Mouse (Mus musculus) spleen, postnatal 14 days (tissue): ENCODE data around the gene Cyp2b10.
A peak's percentile ranks its signal among the peaks of the same experiment; 100 is the strongest.
"Not testable (repeated sequence)": the region's sequence is repeated elsewhere in the genome, so short reads cannot be mapped to it uniquely, and the experiment has no call there.

ENCODE experiments used
- DNase-seq, 2 experiments: peaks; one replicate each; pipeline ENCODE4 v3.0.0; 2021 to 2022; ENCODE audit warnings: low spot score in 2 of 2

Cyp2b10 gene

GRCm38 (mm10) chr7:25897411-25897810 lies at the start of gene Cyp2b10:
TSS of gene Cyp2b10 (plus strand) at chr7:25897620.
- no peak for DNase-seq

DNA sequence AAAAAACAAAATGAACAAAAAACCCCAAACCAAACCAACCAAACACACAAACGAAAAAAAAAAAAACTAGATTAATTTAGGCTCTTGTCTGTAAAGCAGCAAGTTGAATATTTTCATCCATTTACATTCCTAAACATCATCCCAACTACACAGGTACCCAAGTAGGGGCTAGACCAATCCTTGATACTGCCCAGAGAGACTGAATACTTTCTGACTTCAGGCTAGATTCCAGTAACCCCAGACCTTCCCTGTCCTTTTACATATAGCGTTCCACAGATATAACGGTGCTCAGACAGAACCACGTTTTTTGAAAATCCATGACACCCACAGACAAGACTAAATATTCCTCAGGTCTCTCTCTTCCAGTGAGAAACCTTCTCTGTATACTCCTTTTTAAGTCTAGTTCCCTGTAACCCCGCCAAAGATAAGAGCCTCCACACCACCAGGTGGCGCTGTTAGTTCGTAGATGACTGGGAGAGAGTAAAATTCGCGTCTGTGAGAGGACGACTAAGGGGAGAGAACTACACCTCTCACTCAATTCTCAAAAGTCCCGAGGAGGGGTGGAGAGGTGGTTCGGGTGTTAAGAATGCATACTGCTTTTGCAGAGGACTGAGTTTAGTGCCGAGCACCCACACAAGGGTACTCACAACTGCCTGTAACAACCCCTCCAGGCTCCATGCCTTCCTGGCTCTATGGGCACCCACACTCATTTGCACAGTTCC lies 49.5 kb upstream of the Cyp2b10 start:
- DNase-seq: peak; percentile 56 to 73

GRCm38 (mm10) chr7:25848444-25848812 lies 49.0 kb upstream of the Cyp2b10 start:
- no peak for DNase-seq

GRCm38 (mm10) chr7:25855082-25855481 lies 42.3 kb upstream of the Cyp2b10 start:
- DNase-seq: peak; percentile 20 to 31

DNA sequence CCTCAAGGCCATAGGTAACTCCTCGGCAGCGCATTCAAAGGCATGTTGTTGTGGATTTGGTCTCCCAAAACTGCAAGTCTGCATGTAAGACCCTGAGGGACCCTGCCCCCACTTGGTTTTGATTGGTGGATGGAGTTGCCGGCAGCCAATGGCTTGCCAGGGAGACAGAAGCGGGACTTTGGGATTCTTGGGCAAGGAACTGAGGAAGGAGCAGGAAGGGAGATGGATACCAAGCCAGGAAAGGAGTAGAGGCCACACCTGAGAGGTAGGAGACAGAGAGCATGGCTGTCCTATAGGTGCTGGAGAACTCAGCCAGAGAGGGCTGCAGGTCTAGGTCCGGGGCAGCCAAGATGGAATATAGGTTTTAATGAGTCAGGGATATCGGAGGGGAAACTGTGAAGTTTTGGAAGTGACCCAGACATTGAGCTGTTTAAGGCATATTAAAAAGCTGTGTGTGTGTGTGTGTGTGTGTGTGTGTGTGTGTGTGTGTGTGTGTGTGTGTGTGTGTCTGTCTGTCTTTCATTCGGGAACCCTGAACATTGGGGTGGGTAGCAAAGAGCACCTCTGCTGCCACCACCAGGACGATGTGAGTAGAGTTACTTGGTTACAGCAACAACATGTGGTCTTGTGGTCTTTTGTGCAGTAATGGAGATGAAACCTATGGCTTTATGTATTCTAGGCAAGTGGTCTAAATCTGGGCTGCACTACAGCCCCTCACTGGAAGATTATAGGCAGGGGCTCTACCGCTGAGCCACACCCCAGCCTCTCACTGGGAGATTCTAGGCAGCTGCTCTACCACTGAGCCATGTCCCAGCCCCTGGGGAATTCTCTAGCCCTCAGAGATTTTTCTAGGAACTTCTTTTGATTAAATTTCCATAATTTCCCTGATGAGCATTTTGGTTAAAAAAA lies 37.2 kb upstream of the Cyp2b10 start:
- DNase-seq: no peak

GRCm38 (mm10) chr7:25862365-25862764 lies 35.1 kb upstream of the Cyp2b10 start:
- no peak for DNase-seq

DNA sequence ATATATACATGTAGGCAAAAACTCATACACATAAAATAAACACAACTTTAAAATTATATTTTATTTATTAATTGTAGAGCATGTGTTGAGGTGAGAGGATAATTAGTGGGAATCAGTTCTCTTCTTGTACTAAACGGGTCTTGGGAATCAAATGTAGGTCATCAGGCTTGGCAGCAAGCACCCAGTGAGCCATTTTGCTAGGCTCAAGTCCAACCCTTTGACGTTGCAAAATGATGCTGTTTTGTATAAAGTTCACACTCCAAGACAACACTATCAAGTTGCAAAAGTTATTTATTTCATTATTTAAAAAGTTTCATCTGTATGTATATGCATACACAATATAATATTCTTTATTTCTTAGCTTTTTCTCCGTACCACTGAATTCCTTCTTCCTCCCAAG lies 33.7 kb upstream of the Cyp2b10 start:
- no peak for DNase-seq

- DNase-seq: no peak
Measured at GRCm38 (mm10) chr7:25864861-25865260, 32.6 kb upstream of the Cyp2b10 start.

DNA sequence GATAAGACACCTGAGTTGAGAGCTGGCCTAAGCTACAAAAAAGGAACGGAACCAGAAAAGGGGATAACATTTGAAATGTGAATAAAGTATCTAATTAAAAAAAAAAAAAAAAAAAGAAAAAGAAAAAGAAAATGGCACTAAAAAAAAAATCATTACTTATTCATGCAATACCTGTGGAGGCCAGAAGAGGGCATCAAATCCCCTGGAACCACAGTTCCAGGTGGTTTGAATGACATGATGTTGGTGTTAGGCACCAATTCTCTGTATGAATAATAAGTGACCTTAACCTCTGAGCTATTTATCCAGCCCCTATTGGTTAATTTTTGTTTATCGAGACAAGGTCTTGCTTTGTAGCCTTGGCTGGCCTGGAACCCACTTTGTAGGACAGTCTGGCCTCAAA lies 27.6 kb upstream of the Cyp2b10 start:
- DNase-seq: no peak

DNA sequence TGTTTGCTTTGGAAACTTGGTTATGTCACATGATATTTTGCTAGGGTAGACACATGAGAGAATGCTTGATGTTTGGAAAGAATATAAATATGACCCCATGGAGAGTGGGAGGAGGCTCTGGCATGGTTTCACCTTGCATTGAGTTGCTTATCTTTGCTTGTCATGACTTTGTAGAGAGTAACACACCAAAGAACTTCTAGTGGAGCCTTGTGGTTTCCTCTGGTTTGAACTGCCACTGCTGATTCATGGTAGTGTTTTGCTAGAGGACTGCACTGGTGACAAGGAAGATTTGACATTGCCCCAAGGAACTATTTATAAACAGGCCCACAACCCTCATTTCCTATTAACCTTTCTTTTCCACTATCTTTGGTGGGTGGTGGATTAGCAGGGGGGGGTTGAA lies 24.8 kb upstream of the Cyp2b10 start:
- no peak for DNase-seq

- no peak for DNase-seq
Measured at GRCm38 (mm10) chr7:25878735-25879134, 18.7 kb upstream of the Cyp2b10 start.

DNA sequence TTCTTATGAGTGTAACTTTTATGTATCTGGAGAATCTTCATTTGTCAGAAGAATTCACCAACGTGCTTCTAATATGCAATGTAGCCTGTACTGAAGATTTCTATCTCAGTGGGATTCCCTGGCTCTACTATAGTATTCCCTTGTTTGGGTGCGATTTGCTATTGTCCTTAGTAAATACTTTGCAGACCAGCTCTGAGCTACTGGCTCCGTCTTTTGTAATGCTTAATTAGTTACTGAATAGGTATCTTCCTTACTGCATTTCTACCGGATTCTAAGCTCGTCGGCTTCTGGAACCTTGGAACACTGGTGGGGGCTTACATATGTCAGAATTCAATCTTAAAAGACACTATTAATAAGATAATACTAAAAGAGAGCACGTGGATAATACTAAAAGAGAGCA lies 16.7 kb upstream of the Cyp2b10 start:
- DNase-seq: not testable (repeated sequence)

GRCm38 (mm10) chr7:25884272-25884671 lies 13.1 kb upstream of the Cyp2b10 start:
- DNase-seq: no peak

DNA sequence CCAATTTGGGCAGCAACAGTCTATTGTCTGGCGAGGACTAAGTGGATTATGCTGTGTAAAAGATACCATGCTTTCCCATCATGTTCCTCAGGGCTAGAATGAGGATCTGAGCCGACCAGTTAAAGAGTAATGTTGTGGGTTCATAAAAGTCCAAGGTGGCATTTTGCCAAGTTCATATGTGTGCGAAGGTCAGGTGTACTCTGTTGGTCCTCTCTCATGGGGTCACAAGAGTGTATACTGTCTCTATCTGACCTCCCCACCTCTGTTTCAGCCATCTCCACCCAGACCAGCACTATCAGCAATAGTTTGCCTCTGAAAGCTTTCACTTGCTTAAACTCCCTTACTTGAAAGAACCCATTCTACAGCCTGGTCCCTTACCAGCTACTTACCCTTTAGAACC lies 9.7 kb upstream of the Cyp2b10 start:
- DNase-seq: no peak

DNA sequence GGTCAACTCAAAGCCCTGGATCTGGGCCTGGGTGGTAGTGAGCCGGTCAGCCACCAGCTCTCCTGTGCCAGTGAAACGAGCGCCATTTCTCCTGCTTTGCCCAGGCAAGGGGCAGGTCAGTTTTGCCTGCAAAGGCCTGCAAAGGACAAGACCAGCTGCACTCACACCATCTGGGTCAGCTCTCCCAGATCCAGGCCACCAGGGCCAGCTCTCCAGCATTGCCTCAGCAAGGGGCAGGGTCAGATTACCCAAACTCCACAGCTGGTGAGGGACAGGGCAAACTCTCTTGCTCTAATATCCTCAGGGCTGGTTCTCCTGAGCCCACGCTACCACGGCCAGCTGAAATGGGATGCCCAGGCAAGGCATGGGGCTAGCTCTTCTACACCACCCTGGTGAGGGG lies 4.3 kb upstream of the Cyp2b10 start:
- no peak for DNase-seq

- no peak for DNase-seq
Measured at GRCm38 (mm10) chr7:25895162-25895561, 2.3 kb upstream of the Cyp2b10 start.

GRCm38 (mm10) chr7:25898064-25898463 lies 644 bp downstream of the Cyp2b10 start:
- no peak for DNase-seq

DNA sequence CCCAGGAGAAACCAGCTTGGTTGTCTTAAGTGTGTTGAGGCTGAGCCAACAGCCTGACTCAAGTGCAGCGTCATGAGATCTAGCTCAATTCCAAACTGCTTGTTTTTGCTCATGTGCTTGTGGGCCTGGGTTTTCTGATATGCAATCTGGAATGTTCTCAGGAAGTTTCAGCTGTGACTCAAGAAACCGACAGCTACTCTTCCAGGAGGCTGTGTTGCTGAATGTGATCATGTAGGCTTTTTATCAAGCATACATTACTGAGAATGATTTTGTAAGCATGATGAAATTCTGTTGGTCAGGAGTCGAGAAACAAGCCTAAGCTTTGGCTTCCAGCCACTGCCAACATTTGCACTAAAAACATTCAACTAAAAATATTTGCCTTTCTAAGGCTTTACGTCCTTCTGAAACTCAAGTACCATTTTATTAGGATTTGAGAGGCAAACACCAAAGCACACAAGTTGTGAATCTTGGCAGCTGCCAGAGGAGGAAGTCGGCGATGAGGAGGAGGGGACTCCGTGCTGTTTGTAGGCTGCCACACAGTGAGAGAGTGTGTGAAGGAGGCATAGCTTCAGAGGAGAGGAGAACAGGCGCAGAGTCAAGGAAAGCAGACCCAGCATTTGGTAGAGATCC lies 4.8 kb downstream of the Cyp2b10 start:
- DNase-seq: no peak

- no peak for DNase-seq
Measured at GRCm38 (mm10) chr7:25903156-25903555, 5.7 kb downstream of the Cyp2b10 start.

DNA sequence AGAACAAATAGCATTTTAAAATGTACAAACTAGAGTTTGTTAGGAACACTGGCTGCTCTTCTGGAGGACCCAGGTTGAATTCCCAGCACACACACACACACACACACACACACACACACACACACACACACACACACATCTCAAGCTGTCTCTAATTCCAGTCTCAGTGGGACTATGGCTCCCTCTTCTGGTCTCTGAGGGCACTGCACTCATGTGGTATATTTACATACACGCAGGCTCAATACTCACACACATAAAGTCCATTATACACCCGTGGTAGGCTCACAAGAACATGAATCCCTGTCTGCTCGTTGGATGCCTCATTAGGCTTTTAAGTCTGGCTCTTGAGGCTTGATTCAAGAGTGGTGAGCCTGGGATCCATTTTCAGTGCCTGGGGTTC lies 6.6 kb downstream of the Cyp2b10 start:
- no peak for DNase-seq

DNA sequence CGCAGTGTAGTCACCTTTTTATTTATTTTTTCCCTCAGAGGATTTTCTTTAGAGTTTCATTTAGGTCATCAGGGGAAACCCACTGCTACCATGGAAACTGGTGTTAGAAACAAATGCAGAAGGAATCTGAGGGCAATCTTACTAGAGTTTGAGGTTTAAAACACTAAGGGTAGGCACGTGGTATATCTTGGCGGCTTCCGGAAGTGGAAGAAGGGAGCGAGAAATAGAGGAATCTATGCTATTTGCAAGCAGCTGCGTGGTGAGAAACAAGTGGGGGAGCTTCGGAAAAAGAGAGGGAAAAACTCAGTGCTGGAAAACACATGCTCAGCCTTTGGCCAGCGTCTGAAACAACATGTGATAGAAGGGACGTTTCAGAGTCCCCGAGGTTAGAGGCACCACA lies 7.1 kb downstream of the Cyp2b10 start:
- no peak for DNase-seq

DNA sequence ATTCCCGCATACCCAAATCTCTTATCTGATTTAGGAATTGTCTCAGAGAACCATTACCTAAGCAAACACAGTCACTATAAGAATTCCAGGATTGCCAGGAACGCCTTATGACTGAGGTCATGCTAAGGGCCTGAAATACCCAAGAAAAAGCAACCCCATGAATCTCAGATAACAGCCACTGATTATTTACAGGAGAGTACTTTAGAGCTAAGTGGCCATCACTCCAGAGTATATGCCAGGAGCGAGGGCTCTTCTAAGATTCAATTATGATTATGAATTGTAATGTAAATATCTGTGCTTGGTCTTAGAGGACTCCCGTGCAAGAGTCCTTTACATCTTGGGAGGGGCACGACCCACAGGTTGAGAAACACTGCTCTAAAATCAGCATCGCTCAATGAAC lies 10.0 kb downstream of the Cyp2b10 start:
- no peak for DNase-seq

- DNase-seq: no peak
Measured at GRCm38 (mm10) chr7:25910046-25910445, 12.6 kb downstream of the Cyp2b10 start.
